Mouse (Mus musculus): ENCODE measurements at regions not wholly inside any gene's neighbourhood (a gene's known extent, or its start where the extent isn't known, plus 50 kb on each side); places are given as distances from the start of the nearest gene placed in this dataset.

- no peak for DNase-seq (ENCODE audit: low read depth, low spot score)
Measured at GRCm38 (mm10) chr17:61696717-61697116, 1184.4 kb downstream of the Efna5 start.

- peak; percentile 6 for DNase-seq (ENCODE audit: low read depth, low spot score)
Measured at GRCm38 (mm10) chr17:61686325-61686724, 1194.8 kb downstream of the Efna5 start.

DNA sequence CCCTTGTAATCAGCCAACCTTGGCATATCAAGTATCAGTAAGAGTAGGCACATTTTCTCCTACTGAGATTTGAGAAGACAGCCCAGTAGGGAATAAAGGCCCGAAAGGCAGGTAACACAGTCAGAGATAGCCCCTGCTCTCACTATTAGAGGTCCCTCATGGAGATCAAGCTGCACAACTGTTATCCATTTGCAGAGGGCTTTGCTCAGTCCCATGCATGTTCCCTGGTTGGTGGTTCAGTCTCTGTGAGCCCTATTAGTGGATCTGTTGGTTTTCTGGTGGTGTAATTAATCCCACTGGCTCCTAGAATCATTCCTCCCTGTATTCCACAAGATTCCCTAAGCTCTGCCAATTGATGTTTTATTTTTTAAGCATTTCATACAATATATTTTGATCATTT, 1196.6 kb downstream of the Efna5 start:
- no peak for DNase-seq (ENCODE audit: low read depth, low spot score)

GRCm38 (mm10) chr17:61670651-61671050, 1210.5 kb downstream of the Efna5 start:
- DNase-seq (ENCODE audit: low read depth, low spot score), result no peak

GRCm38 (mm10) chr17:61667428-61667827, 1213.7 kb downstream of the Efna5 start:
- DNase-seq (ENCODE audit: low read depth, low spot score), result no peak

GRCm38 (mm10) chr17:61664926-61665325, 1216.2 kb downstream of the Efna5 start:
- no peak for DNase-seq (ENCODE audit: low read depth, low spot score)

- no peak for DNase-seq (ENCODE audit: low read depth, low spot score)
Measured at GRCm38 (mm10) chr17:61647576-61647975, 1233.5 kb downstream of the Efna5 start.

DNA sequence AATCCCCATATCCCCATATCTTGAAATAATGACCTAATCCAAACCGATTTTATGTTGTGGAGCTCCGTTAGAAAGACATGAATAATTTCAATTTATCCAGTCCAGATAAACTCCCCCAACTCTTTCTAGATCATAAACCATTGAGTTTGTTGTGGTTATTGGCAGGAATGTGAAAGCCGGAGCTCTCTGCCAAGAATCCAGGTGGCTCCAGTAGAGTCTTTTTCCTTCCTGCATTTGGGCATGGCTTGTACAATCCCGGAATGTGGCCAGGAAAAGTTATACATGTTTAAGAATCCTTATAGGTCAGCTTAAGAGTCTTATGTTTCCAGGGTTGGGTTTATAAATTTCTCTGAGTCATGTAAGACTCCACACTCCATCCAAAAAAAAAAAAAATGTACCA, 1272.8 kb downstream of the Efna5 start:
- DNase-seq (ENCODE audit: low read depth, low spot score), result no peak

GRCm38 (mm10) chr17:61606729-61607481, 1274.2 kb downstream of the Efna5 start:
- DNase-seq (ENCODE audit: low read depth, low spot score), result no peak

GRCm38 (mm10) chr17:61604246-61604645, 1276.9 kb downstream of the Efna5 start:
- no peak for DNase-seq (ENCODE audit: low read depth, low spot score)

DNA sequence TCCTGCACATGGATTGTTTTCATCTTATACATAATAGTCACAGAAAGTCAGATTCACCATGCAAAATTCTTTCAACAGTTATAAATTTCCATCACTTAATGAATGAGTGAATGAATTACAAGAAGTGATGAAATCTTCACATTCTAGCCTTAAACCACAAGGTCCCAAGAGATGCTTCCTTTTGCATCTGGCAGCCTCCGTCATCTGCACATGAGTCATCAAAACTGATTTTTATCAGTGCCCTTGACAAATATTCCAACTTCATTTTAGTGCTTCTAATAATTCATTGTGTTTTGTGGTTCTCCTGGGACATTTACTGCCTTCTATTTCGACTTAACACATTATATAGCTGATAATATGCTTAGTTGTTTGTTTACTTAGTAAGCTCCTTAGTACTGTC, 1291.9 kb downstream of the Efna5 start:
- DNase-seq (ENCODE audit: low read depth, low spot score), result no peak

DNA sequence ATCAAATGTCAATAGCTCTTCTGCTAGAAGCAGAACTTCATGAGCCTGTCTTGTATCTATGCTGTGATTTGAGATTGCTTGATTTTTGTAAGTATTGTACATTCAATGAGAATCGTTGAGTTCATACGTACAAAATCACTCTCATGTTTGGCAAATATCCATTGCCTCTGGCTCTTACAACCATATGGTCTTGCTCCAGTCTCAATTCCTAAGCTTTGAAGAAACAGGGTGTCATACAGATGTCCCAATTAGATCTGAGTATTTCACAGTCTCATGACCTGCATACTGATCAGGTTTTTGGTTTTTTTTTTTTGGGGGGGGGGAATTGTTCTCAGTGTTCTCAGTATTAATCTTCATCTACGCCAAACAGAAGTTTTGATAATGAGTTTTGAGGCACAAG, 1302.2 kb downstream of the Efna5 start:
- DNase-seq (ENCODE audit: low read depth, low spot score), result no peak

- DNase-seq (ENCODE audit: low read depth, low spot score), result no peak
Measured at GRCm38 (mm10) chr17:61570933-61571332, 1310.2 kb downstream of the Efna5 start.

All from A20 (cell line).